Mouse (Mus musculus) embryo, embryonic 11 days (tissue): ENCODE measurements around the gene Myl6b.
A peak's percentile ranks its signal among the peaks of the same experiment; 100 is the strongest.

Source experiments
- DNase-seq: peaks from one replicate; pipeline ENCODE4 v3.0.0-alpha.2; 2015

Gene Myl6b

GRCm38 (mm10) chr10:128498590-128498989 is at the start of gene Myl6b:
Myl6b (minus strand) TSS chr10:128498685.
- peak; percentile 97 for DNase-seq

DNA sequence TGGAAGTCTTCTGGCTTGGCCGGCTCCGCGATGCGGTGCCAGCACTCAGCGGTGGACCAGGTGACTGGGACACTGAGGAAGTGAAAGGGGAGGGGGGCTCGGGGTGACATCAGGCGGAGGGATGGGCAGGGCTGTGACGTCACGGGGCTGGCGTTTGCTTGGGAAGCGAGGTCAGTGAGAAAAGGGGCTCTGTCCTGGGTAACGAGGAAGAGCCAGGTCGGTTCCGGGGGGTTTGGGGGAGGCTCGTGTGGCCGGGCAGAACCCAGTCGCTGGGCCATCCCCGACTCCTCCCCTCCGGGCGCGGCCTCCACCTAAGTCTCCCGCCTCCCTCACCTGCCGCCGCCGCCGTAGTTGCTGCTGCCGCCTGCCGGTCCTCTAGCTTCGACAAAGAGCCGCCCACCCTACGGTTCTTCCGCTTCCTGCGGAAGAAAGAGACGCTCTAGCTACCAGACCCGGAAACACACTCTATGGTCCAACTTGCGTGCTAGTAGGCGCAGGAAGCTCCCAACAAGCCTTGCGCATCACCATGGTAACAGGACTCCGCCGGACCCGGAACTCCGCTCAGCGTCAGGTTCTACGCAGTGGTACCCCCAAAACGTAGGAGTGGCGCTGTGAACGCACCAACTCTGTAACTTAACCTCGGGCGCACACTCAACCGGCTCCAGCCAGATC is 49.0 kb upstream of the Myl6b start, which contains the start of gene Zc3h10:
Gene Zc3h10 (minus strand): TSS at position 414 of the 672 bp plus-strand sequence.
- DNase-seq, result peak; percentile 98

- DNase-seq, result no peak
These were observed 48.3 kb upstream of the Myl6b start for GRCm38 (mm10) chr10:128546787-128547186.

GRCm38 (mm10) chr10:128546361-128546760 is 47.9 kb upstream of the Myl6b start:
- peak; percentile 78 for DNase-seq

DNA sequence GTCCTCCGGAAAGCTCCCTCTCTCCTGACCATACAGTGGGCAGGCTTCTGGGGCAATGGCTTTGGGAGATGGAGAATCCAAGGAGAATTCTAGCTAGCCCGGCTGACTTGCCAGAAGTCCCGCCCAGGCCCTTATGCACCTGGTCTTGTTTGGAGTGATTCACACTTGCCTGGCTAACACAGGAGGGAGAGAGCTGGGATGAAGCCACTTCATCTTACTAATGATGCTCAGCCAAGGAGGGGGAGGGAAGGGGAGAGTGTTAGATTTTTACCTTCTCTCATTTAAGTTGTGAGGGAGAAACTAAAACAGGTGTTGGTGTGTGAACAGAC is 47.0 kb upstream of the Myl6b start:
- DNase-seq, result no peak

DNA sequence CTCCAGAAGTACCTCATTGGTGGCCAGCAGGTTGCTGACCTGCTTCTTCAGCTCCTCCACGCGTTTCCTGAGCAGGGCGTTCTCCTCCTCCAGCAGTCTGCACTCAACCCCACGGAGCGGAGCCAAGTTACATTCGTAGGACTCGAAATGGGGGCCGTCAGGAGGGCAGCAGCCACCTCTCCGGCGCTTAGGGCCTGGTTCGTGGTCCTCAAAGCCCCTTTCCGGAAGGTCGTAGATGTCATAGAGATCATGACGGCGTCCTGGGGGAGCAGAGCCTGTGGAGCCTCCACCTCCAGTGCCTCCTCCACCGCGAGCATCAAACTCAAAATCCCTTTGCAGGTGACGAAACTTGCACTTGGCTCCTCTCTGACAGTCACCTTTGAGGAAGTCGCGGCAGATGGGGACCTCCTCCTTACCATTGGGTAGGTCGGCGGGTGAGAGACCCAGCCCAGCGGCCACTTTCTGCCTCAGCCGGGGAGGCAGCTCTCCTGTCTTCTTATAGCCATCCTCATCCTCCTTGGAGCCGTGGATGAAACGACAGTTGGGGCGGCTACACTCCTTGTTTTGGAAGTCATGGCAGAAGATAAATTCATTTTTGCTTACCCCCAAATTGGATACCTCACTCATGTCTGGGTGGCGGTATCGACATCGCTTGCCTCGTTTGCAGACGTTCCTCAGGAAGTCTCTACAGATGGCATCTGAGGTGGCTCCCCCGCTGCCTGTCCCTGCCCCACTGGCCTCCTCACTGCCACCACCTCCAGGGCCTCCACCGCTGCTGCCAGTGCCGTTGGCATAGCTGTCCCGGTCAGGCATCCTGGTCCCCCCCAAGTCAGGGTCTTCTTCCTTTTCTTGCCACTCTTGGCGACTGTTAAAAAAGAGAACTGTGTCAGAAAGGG is 46.4 kb upstream of the Myl6b start:
- DNase-seq, result no peak

DNA sequence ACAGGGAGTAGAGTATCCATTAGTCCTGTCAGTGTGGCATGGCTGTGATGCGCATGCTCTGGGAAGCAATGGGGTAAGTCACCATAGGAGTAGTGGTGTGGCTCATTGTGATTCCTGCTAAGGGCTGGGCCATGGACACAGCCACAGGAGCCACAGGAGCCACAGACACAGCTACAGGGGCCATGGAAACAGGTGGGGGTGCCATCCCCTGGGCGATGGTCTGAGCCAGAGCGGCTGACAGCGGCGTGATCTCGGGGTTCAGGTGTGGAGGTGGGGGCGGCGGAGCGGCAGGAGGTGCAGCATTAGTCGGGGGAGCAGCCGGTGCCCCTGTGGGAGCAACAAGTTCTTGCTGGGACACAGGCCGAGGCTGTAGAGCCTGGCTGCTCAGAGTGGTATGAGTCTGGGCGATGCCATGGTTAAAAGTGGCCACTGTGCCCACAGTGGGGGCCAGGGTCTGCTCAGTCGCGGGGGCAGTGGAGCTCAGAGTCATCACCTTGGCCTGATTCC is 45.7 kb upstream of the Myl6b start:
- no peak for DNase-seq

DNA sequence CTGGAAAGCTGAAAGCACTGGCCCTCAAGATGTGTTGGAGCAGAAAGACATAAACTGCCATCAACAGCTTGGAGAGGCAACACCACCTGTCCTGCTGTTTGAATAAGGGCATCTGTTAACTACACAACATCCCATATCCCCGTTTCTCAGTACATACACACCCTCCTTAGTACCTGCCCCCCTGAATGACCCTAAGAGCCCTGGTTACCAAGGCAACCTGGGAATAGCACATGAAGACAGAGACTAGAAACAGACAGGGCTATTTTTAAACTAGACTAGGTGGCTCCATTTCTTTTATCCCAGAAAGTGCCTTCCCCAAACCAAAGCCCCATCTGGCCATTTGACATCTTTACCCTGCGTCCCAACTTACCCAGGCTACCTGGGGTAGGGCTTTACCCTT is 44.6 kb upstream of the Myl6b start:
- no peak for DNase-seq

GRCm38 (mm10) chr10:128538340-128538870 is 39.9 kb upstream of the Myl6b start:
- no peak for DNase-seq

DNA sequence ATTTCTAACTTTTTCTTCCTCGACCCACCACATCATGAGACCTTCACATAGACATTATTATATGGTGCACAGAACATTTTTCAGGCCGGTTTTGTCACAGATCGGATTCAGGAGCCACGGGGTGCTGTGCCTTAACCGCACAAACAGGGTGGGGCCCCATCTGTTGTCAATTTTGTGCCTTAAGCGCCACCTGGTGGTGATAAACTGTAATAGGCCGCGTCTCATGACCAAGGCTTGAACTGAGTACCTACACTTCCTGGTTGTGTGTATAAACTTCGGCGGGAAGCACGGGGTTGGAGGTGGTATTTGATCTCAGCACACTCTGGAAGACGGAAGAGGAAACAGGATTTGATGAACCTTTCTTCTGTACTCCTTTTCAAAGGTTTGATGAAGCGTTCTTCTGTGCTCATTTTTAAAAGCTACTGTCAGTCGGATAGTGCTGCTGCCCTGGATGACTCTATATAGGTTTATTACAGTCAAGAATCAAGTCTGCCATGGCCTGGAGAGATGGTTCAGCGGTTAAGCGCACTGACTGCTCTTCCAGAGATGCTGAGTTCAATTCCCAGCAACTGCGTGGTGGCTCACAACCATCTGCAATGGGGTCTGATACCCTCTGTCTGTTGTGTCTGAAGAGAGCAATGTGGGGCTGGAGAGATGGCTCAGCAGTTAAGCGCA is 37.9 kb upstream of the Myl6b start:
- peak; percentile 92 for DNase-seq

DNA sequence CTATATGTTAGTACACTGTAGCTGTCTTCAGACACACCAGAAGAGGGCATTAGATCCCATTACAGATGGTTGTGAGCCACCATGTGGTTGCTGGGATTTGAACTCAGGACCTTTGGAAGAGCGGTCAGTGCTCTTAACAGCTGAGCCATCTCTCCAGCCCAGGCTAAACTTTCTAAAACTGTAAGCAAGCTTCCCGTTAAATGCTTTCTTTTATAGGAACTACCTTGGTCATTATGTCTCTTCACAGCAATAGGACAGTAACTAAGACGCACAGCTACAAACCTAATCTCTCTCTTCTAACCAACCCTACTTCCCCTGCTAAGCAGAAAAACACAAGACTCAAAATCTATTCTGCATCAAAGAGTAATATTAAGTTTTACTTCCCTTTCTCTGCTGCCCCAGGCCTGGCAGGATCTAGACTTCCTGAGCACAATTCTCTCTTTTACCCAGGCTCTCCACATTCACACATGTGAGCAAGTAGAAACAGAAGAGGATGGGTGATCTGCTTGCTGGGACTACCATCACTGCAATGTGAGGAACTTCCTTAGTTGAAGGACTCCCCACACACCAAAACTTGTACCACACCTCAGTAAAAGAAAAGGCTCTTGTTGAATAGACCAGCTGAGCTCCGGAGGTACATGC is 37.3 kb upstream of the Myl6b start:
- no peak for DNase-seq

GRCm38 (mm10) chr10:128535206-128535605 is 36.7 kb upstream of the Myl6b start:
- DNase-seq, result no peak

DNA sequence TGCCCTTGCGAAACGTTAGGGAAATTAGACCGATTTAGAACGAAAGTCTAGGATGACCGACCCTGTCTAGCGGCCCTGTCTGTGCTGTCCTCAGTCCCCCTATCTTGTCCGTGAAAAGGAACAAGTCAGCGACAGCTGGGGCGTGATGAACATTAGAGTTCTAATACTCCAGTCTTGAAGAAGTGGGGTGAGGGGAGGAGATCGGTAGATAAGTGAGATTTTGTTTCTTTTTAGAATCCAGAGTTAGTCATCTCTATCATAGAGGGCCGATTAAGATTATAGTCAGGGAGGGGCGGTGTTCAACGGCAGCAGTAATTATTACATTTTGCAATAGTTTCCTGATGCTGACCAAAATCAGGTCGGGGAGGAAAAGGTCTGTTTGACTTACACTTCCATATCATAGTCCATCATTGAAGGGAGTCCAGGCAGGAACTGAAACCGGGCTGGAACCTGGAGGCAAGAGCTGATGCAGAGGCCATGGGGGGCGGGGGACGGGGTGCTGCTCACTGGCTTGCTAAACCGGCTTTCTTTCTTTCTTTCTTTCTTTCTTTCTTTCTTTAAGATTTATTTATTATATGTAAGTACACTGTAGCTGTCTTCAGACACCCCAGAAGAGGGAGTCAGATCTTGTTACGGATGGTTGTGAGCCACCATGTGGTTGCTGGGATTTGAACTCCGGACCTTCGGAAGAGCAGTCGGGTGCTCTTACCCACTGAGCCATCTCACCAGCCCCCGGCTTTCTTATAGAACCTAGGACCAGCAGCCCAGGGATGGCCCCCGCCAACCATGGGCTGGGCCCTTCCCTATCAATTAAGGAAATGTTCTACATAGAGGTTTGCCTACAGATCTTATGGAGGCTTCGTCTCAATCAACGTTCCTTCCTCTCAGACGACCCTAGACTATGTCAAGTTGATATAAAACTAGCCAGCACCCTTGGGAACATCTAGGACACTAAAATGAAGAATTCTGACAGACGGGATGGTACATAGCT is 28.2 kb upstream of the Myl6b start:
- DNase-seq, result no peak

DNA sequence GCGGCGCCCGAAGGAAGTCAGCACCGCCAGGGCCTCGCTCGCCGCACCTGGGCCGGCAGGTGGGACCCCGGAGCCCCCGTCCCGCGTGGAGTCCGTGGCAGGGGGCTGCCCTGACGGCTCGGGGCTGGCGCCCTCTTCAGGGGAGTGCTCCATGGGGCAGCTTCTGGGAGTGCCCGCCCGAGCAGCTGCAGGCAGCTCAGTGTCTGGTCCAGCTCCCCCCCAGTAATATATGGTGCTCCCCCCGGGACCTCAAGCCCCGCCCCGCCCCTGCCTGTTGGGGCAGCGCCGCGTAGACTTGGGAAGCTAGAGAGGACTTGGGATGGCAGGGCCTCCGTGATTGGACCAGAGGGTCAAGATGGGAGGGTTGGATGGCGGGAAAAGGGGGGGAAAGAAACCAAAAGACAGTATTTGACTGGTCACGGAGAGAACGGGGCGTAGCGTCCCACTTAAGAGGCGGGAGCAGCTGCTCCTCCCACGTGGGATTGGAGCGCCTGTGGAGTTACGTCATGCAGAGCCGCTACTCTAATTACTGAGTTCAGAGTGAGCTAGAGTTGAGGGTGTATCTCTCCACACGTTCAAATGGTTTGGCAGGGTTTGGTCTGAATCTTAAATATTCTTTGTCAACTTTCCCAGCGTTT is 27.3 kb upstream of the Myl6b start, which contains the start of gene Esyt1:
Gene Esyt1 (minus strand): TSS at position 201 of the 638 bp plus-strand sequence.
- DNase-seq, result peak; percentile 98

GRCm38 (mm10) chr10:128524732-128525662 is 26.5 kb upstream of the Myl6b start:
- peak; percentile 77 for DNase-seq

DNA sequence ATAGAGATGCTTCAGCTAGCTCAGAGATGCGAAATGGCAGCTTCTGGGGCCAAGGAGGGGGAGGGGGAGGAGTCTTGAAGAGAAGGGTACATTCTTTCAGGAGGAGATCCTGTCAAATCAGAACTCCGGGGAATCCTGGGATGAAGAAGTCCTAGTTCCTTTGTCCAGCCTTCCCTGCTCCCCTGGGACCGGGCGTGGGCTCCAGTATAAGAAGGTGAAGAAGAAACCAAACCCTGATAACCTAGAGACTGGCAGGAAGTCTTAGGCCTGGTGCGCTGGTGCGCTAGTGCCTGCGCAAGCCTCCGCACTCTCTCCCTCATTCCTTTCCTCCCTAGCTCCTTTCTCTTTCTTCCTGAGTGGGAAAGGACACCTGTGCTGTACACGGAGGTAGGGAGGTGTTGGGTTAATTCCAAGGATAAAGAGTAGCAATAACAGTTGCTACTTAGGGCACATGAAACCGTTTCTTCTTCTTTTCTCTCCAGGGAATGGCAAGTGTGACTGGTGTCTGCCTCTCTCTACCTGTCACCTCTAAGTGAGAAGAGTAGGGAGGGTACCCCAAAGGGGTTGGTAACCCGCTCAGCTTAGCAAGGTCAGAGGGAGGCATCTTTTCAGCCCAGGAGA is 25.7 kb upstream of the Myl6b start:
- DNase-seq, result peak; percentile 42

DNA sequence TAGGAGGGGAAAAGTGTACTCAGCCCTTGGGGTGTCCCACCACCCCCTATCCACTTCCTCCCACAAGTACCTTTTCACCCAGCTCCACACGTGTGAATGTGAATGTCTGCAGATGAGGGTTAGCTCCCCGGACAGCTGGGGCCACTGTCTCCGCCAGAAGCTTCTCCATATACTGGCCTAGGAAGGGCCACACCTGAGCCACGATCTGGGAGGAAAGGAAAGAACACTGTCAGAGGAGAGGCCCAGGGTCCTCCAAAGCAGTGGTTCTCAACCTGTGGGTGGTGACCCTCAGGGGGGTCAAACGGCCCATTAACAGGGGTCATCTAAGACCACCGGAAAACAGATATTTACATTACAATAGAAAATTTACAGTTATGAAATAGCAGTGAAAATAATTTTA is 23.9 kb upstream of the Myl6b start:
- no peak for DNase-seq

GRCm38 (mm10) chr10:128520591-128520990 is 22.1 kb upstream of the Myl6b start:
- no peak for DNase-seq

- DNase-seq, result no peak
These were observed 20.3 kb upstream of the Myl6b start for GRCm38 (mm10) chr10:128518833-128519232.
